Mouse (Mus musculus) midbrain, embryonic 12.5 days (tissue): ENCODE data around the gene Rpp38. TPM values are rescaled to one million over a fixed set of nuclear protein-coding genes. Genes with fewer than 3 reads are reported as not detected.

Source experiments
- ATAC-seq: fragments of 200-750 bp; cut with Nextera tagmentation; 2 replicates; pipeline ENCODE4 v1.8.0; 2017; ENCODE audit warnings: low read depth, moderate TSS enrichment, moderate library complexity; ENCODE audit not compliant: low FRiP score
- H3K27ac ChIP-seq: fragments of 300-500 bp; sonication (generic); replicated peaks from 2 replicates; pipeline ENCODE4 v1.5.1; 2016; ENCODE audit warnings: mild to moderate bottlenecking
- H3K27me3 ChIP-seq: fragments of 300-500 bp; sonication (generic); 2 replicates; pipeline ENCODE4 v1.6.1; 2016; ENCODE audit warnings: mild to moderate bottlenecking
- H3K36me3 ChIP-seq: fragments of 300-500 bp; sonication (generic); 2 replicates; pipeline ENCODE4 v1.6.1; 2016
- H3K4me1 ChIP-seq: fragments of 300-500 bp; sonication (generic); 2 replicates; pipeline ENCODE4 v1.6.1; 2016
- H3K4me2 ChIP-seq: fragments of 300-500 bp; sonication (generic); replicated peaks from 2 replicates; pipeline ENCODE4 v1.6.1; 2016; ENCODE audit warnings: mild to moderate bottlenecking, moderate library complexity
- H3K4me3 ChIP-seq: fragments of 300-500 bp; sonication (generic); 2 replicates; pipeline ENCODE4 v1.5.1; 2016; ENCODE audit warnings: mild to moderate bottlenecking
- H3K9ac ChIP-seq: fragments of 300-500 bp; sonication (generic); replicated peaks from 2 replicates; pipeline ENCODE4 v1.6.1; 2016; ENCODE audit warnings: mild to moderate bottlenecking, moderate library complexity
- H3K9me3 ChIP-seq: fragments of 300-500 bp; sonication (generic); 2 replicates; pipeline ENCODE4 v1.6.1; 2016; ENCODE audit warnings: mild to moderate bottlenecking
- WGBS: fragments of 180-500 bp; shearing (Covaris S2); methylation state at CpG from one replicate; pipeline ENCODE4 v1.1.7; 2016; 5-methylcytosine and 5-hydroxymethylcytosine counted together
- polyA plus RNA-seq: library from polyadenylated mRNA; unstranded; fragments of >200 nt; fragmentation: Nextera tagmentation; extraction: Ambion mirVana; gene quantifications from 2 replicates; pipeline ENCODE4 v1.2.1, GENCODE M21; 2016

Gene Rpp38
- polyA plus RNA-seq, 1 experiment from 2014 or later = 15.8 TPM

DNA sequence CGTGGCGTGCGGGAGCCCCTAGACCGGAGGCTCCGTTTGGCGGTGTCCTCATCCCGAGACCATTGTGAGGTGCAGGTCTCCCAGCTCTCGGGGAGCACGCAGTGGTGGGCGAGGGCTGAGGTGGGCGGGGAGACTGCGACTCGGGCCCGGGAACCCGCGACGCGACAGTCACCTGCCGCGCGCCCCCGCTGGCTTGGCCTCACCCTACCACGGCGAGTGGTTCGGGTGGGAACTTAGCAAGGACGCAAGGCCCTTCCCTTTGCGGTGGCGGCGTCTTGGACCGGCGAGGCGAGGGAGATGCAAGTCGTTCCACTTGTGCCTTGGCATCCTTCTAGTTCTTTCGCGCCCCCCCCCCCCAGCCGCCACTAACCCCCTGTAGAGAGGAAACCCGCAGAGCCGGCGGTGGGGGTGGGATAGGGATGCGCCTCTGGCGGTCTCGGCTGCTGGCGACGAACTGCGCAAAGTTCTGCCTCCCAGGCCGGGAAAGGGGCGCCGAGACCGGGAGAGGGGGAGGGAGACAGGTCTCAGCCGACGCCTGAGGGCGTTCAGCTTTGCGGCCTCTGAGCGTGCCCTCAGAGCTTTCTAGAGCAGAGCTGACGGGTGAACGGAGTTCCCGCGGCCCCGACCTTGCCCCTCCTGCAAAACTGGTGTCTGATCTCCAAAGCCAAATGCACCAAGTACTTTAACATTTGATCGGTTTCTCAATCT lies 47.8 kb downstream of the Rpp38 start:
- Histone ChIP-seq H3K4me3 (peak overlapping the region; percentile 70), H3K4me2 (peak overlapping the region; percentile 84), H3K27ac (peak overlapping the region; percentile 91), H3K9ac (peak overlapping the region; percentile 77), H3K4me1 (peaks cover 15% of the 10 kb centered on the region), H3K9me3 (no peaks in the 10 kb centered on the region), H3K27me3 (no peaks in the 10 kb centered on the region), H3K36me3 (no peaks in the 10 kb centered on the region)
- WGBS = under 1% methylated on average over 59 of the region's 60 CpGs
- ATAC-seq = peak; percentile 7; the same call in 1 of the 2 replicates

DNA sequence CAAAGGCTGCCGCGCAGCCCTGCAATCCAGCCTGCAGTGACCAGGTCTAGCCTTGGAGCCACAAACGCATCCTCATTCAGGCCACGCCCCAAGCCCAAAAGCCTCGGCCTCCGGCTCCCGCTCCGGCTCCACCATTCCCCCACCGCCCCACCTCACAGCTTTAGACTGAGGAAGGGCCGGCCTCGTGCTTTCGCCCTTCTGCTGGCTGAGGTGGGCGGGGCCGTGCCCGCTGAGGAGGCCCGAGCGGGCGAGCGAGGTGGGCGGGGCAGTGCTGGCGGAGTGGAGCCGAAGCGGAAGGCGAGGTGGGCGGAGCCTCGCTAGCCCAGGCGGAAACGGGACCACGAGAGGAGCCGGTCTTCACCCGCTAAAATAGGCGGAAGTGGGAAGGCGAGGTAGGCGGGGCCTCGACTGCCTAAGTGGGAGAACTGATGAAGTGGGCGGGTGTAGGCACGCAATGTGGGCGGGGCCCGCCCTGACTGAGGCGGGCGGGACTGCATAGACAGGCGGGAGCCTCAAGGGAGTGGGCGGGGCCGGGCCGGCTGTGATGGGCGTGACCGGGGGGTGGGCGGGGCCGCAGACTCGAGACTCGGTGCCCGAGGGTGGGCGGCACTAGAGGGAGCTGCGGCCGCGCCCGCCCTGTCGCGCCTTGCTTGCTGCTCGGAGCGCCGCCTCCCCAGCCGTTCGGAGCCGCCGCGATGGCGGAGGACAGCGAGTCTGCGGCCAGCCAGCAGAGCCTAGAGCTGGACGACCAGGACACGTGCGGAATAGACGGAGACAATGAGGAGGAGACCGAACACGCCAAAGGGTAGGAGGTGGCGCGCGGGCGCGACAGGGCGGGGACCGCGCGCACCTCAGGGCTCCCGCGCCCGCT lies 48.6 kb downstream of the Rpp38 start, which contains the start of gene Nmt2:
Gene Nmt2, plus strand, starts transcription at position 611 of the 871 bp plus-strand sequence.
- H3K4me1 ChIP-seq = peaks cover 15% of the 10 kb centered on the region
- H3K9me3 ChIP-seq = no peaks in the 10 kb centered on the region
- H3K4me3 ChIP-seq = peak within 1 kb of the TSS; percentile 70
- peak; percentile 97 for ATAC-seq
- no peaks in the 10 kb centered on the region for H3K36me3 ChIP-seq
- H3K27ac ChIP-seq = peak within 1 kb of the TSS; percentile 91
- H3K4me2 ChIP-seq = peak within 1 kb of the TSS; percentile 84
- H3K9ac ChIP-seq = peak within 1 kb of the TSS; percentile 77
- WGBS = 0% methylated on average over 80 of the region's 88 CpGs
- H3K27me3 ChIP-seq = no peaks in the 10 kb centered on the region

DNA sequence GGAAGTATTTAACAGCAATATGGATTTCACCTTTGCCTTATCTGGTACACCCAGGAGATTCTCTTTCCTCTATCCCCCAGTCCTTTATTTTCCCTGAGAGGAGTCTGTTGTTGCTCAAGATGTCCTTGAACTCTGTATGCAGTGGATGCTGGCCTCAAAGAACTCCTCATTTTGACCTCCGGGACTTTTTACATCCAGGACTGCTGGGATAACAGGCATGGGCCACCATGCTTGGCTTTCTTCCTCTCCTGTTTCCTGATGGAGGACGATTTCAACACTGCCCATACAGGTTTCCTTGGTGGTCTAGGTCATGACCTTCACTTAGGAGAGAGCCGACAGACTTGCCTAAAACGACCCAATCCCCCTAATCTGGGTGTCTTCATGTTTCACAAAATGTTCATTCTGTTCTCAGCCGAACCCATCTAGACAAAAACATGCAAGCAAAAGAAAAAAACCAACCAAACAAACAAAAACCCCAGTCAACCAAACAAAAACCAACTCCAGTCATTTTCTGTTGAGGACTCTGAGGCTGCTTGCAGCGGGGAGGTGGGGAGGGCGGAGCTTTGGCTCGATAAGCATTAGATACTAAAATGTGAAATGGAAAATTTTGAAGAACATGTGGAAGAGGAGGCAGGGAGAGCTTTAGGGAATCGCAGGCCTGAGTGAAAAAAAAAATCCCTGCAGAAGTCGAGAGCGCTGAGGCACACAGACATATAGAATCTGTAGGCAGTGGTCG lies 49.4 kb downstream of the Rpp38 start:
- Histone ChIP-seq H3K4me1 (peaks cover 15% of the 10 kb centered on the region), H3K4me3 (peak overlapping the region; percentile 70), H3K4me2 (peak overlapping the region; percentile 46), H3K9me3 (no peaks in the 10 kb centered on the region), H3K27ac (peak overlapping the region; percentile 79), H3K36me3 (no peaks in the 10 kb centered on the region), H3K9ac (peak overlapping the region; percentile 50), H3K27me3 (no peaks in the 10 kb centered on the region)
- ATAC-seq = no peak
- WGBS = 7% methylated on average over 12 of the region's 12 CpGs

DNA sequence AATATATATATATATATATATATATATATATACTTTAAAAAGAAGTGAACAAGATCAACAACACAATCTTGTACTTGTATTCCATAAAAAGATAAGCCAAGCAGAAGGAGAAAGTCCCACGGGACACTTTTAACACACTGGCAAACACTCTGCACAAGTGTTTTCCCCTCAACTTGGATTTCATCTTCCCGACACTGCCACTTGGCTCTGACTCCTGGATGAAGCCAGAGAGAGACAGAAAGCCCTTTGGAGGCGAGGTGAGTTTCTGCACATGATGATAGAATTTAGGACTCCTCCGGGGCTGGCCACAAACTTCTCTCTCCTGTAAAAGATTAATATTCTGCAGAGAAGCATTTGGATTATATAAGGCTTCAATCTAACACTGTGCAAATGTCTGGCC lies 51.1 kb downstream of the Rpp38 start:
- no peak overlapping the region for H3K4me3 ChIP-seq
- H3K4me1 ChIP-seq = peaks cover 15% of the 10 kb centered on the region
- no peaks in the 10 kb centered on the region for H3K36me3 ChIP-seq
- ATAC-seq = no peak
- H3K9ac ChIP-seq = no peak overlapping the region
- H3K27ac ChIP-seq = no peak overlapping the region
- no peak overlapping the region for H3K4me2 ChIP-seq
- no peaks in the 10 kb centered on the region for H3K27me3 ChIP-seq
- no peaks in the 10 kb centered on the region for H3K9me3 ChIP-seq
- 85% methylated on average over 4 of the region's 4 CpGs for WGBS

Other genes starting within 250 kb of the Rpp38 start
- gene Fam171a1, start 218.4 kb downstream of the Rpp38 start, polyA plus RNA-seq = 51.8 and 54.4 TPM in 2 replicates
- gene Nmt2, start 48.4 kb downstream of the Rpp38 start, polyA plus RNA-seq = 67.1 and 69.2 TPM in 2 replicates
- gene Acbd7, start 3.5 kb upstream of the Rpp38 start, polyA plus RNA-seq = not detected in 2 replicates
- not detected in 2 replicates for gene Olah, start 64.6 kb upstream of the Rpp38 start, polyA plus RNA-seq
- gene Meig1, start 90.0 kb upstream of the Rpp38 start, polyA plus RNA-seq = 1.3 TPM in 1 of 2 replicates, not detected in the other
- 9.4 and 9.9 TPM in 2 replicates for gene Dclre1c, start 91.5 kb upstream of the Rpp38 start, polyA plus RNA-seq
- 31.7 and 35.3 TPM in 2 replicates for gene Suv39h2, start 142.4 kb upstream of the Rpp38 start, polyA plus RNA-seq
- gene Gm45902, start 180.1 kb upstream of the Rpp38 start, polyA plus RNA-seq = 10.4 and 11.5 TPM in 2 replicates
- gene Hspa14, start 180.2 kb upstream of the Rpp38 start, polyA plus RNA-seq = 91.8 and 95.9 TPM in 2 replicates
- gene Cdnf, start 180.4 kb upstream of the Rpp38 start, polyA plus RNA-seq = 0.08 and 0.15 TPM in 2 replicates
- gene Fam107b, start 237.8 kb upstream of the Rpp38 start, polyA plus RNA-seq = 44.6 and 49.9 TPM in 2 replicates